Mouse (Mus musculus) mature B cell (primary cell): ENCODE measurements around the gene Cer1.

Experiments
- in situ Hi-C: fragments of 300-500 bp; cut with MboI; formaldehyde crosslinking; loops from 2 replicates; pipeline ENCODE4 v1.14.3; 2019

Gene Cer1

GRCm38 (mm10) chr4:82874791-82875190 lies 10.2 kb downstream of the Cer1 start:
- in situ Hi-C loops = no loop called here

GRCm38 (mm10) chr4:82872548-82872947 lies 12.4 kb downstream of the Cer1 start:
- in situ Hi-C loops = no loop called here

- in situ Hi-C loops = no loop called here
Measured at GRCm38 (mm10) chr4:82872121-82872520, 12.8 kb downstream of the Cer1 start.

- in situ Hi-C loops = no loop called here
Measured at GRCm38 (mm10) chr4:82870931-82871330, 14.0 kb downstream of the Cer1 start.

- in situ Hi-C loops = no loop called here
Measured at GRCm38 (mm10) chr4:82867731-82868445, 17.1 kb downstream of the Cer1 start.

GRCm38 (mm10) chr4:82867111-82867510 lies 17.8 kb downstream of the Cer1 start:
- in situ Hi-C loops = no loop called here

GRCm38 (mm10) chr4:82864974-82865699 lies 19.8 kb downstream of the Cer1 start:
- in situ Hi-C loops = no loop called here

GRCm38 (mm10) chr4:82863316-82863715 lies 21.6 kb downstream of the Cer1 start:
- in situ Hi-C loops = no loop called here

GRCm38 (mm10) chr4:82861451-82861850 lies 23.5 kb downstream of the Cer1 start:
- in situ Hi-C loops = no loop called here

GRCm38 (mm10) chr4:82860566-82860965 lies 24.4 kb downstream of the Cer1 start:
- in situ Hi-C loops = no loop called here

- in situ Hi-C loops = no loop called here
Measured at GRCm38 (mm10) chr4:82859131-82860125, 25.5 kb downstream of the Cer1 start, which contains the start of gene Zdhhc21. Gene Zdhhc21, minus strand, starts transcription at chr4:82859958.

GRCm38 (mm10) chr4:82858431-82859010 lies 26.4 kb downstream of the Cer1 start:
- in situ Hi-C loops = no loop called here

- in situ Hi-C loops = no loop called here
Measured at GRCm38 (mm10) chr4:82856986-82857385, 28.0 kb downstream of the Cer1 start.

GRCm38 (mm10) chr4:82853809-82854208 lies 31.1 kb downstream of the Cer1 start:
- in situ Hi-C loops = no loop called here

GRCm38 (mm10) chr4:82848552-82849234 lies 36.3 kb downstream of the Cer1 start:
- in situ Hi-C loops = no loop called here

- in situ Hi-C loops = no loop called here
Measured at GRCm38 (mm10) chr4:82837526-82838240, 47.3 kb downstream of the Cer1 start.
